Comparison of ENCODE assay signal across 16 mouse cellular contexts in genomic region chr19:25608961-25609850, GRCm38 (mm10). TPM values are rescaled to one million over a fixed set of nuclear protein-coding genes. Genes with fewer than 3 reads are reported as not detected.
DNase-seq lines count a peak whose midpoint lies in the region; ATAC-seq and TF ChIP-seq lines count a peak whose summit lies in the region.
"Had no signal": no experiment of that assay in that cellular context is flagged by ENCODE, and none has a peak within 500 bp of the region (broad histone marks: within the 10 kb centered on the region; RNA-seq: fewer than 3 reads in every experiment).

No protein-coding gene starts in this region.

- no peak overlapping the region for H3K27ac ChIP-seq in heart, embryonic 13.5 days (replicated peaks)
- H3K27ac ChIP-seq in embryonic facial prominence, embryonic 10.5 days (replicated peaks): no peak overlapping the region
- no peak overlapping the region for H3K27ac ChIP-seq in neural tube, embryonic 11.5 days (ENCODE audit: low read depth, low read length)
- H3K27ac ChIP-seq in stomach, postnatal 0 days (replicated peaks): no peak overlapping the region
- H3K27ac ChIP-seq: embryonic facial prominence, embryonic 15.5 days; neural tube, embryonic 12.5 days; stomach, embryonic 15.5 days had no signal

- TF ChIP-seq POLR2A in lung, adult 2 months (IDR thresholded peaks at IDR 0.05; ENCODE audit: borderline replicate concordance, extremely low read depth, low read depth, low read length): no peak

- DNase-seq in heart, adult 9 months (ENCODE audit: low spot score in 2 of 2): no peak
- peak; percentile 14 for DNase-seq in lung, adult 2 months
- DNase-seq in lung, postnatal 10 days: no peak
- peak; percentile 52 for DNase-seq in embryonic facial prominence, embryonic 10.5 days (ENCODE audit: low spot score)
- peak; percentile 54 for DNase-seq in neural tube, embryonic 11.5 days (ENCODE audit: low spot score)
- DNase-seq in stomach, postnatal 0 days (ENCODE audit: low spot score): no peak
- DNase-seq in yolk sac, embryonic 10.5 days (ENCODE audit: low spot score): no peak
- DNase-seq: adrenal gland, postnatal 14 days; cerebellum, adult 18-20 months; liver had no signal

- no peaks in the 10 kb centered on the region for H3K9me3 ChIP-seq in heart, embryonic 13.5 days
- no peaks in the 10 kb centered on the region for H3K9me3 ChIP-seq in embryonic facial prominence, embryonic 10.5 days
- H3K9me3 ChIP-seq in neural tube, embryonic 11.5 days (ENCODE audit: control insufficient read depth, low read length): no peaks in the 10 kb centered on the region
- H3K9me3 ChIP-seq in stomach, postnatal 0 days (ENCODE audit: control insufficient read depth, low read length): no peaks in the 10 kb centered on the region
- H3K9me3 ChIP-seq: embryonic facial prominence, embryonic 15.5 days; heart, embryonic 12.5 days; neural tube, embryonic 12.5 days; stomach, embryonic 15.5 days had no signal

- peaks cover 99% of the 10 kb centered on the region for H3K27me3 ChIP-seq in heart, embryonic 13.5 days (replicated peaks)
- H3K27me3 ChIP-seq in embryonic facial prominence, embryonic 10.5 days (replicated peaks; ENCODE audit: low read depth, poor library complexity, severe bottlenecking): peaks cover 100% of the 10 kb centered on the region
- H3K27me3 ChIP-seq in neural tube, embryonic 11.5 days (ENCODE audit: control insufficient read depth, insufficient read depth, low read length): peaks cover 98% of the 10 kb centered on the region
- H3K27me3 ChIP-seq in stomach, postnatal 0 days (ENCODE audit: control insufficient read depth, insufficient read depth, low read length): peaks cover 29% of the 10 kb centered on the region; the same call in 1 of the 2 replicates

- no peaks in the 10 kb centered on the region for H3K36me3 ChIP-seq in heart, embryonic 13.5 days
- H3K36me3 ChIP-seq in embryonic facial prominence, embryonic 10.5 days (replicated peaks): no peaks in the 10 kb centered on the region
- no peaks in the 10 kb centered on the region for H3K36me3 ChIP-seq in neural tube, embryonic 11.5 days (ENCODE audit: control insufficient read depth, insufficient read depth, low read length)
- H3K36me3 ChIP-seq in stomach, postnatal 0 days (ENCODE audit: control insufficient read depth, insufficient read depth, low read length): no peaks in the 10 kb centered on the region
- H3K36me3 ChIP-seq: embryonic facial prominence, embryonic 15.5 days; heart, embryonic 12.5 days; neural tube, embryonic 12.5 days; stomach, embryonic 15.5 days had no signal

- WGBS in heart, embryonic 13.5 days: under 1% methylated on average over 33 of the region's 33 CpGs
- 3% methylated on average over 33 of the region's 33 CpGs for WGBS in lung, adult 2 months
- under 1% methylated on average over 33 of the region's 33 CpGs for WGBS in embryonic facial prominence, embryonic 10.5 days
- under 1% methylated on average over 33 of the region's 33 CpGs for WGBS in neural tube, embryonic 11.5 days
- 4% methylated on average over 33 of the region's 33 CpGs for WGBS in stomach, postnatal 0 days

- H3K4me3 ChIP-seq in heart, embryonic 13.5 days: peak overlapping the region; percentile 53; the same call in 1 of the 2 replicates
- H3K4me3 ChIP-seq in lung, adult 2 months (replicated peaks; ENCODE audit: extremely low read depth, low read depth, low read length): no peak overlapping the region
- H3K4me3 ChIP-seq in embryonic facial prominence, embryonic 10.5 days: peak overlapping the region; percentile 58; the same call in 1 of the 2 replicates
- no peak overlapping the region for H3K4me3 ChIP-seq in neural tube, embryonic 11.5 days (ENCODE audit: low read depth, low read length)
- no peak overlapping the region for H3K4me3 ChIP-seq in stomach, postnatal 0 days (ENCODE audit: low read depth, low read length)

- TF ChIP-seq EP300 in stomach, postnatal 0 days (optimal IDR thresholded peaks at IDR 0.05): no peak

- no peak overlapping the region for H3K4me2 ChIP-seq in heart, embryonic 13.5 days
- no peak overlapping the region for H3K4me2 ChIP-seq in neural tube, embryonic 11.5 days (ENCODE audit: low read depth)
- no peak overlapping the region for H3K4me2 ChIP-seq in stomach, postnatal 0 days (replicated peaks; ENCODE audit: low read depth)

- H3K4me1 ChIP-seq in heart, embryonic 13.5 days: peaks cover 32% of the 10 kb centered on the region
- H3K4me1 ChIP-seq in lung, adult 2 months (ENCODE audit: control insufficient read depth, insufficient read depth, low read length): no peaks in the 10 kb centered on the region; the same call in 1 of the 2 replicates
- peaks cover 45% of the 10 kb centered on the region for H3K4me1 ChIP-seq in embryonic facial prominence, embryonic 10.5 days
- H3K4me1 ChIP-seq in neural tube, embryonic 11.5 days (ENCODE audit: control insufficient read depth, insufficient read depth, low read length): peaks cover 11% of the 10 kb centered on the region
- no peaks in the 10 kb centered on the region; the same call in 1 of the 2 replicates for H3K4me1 ChIP-seq in stomach, postnatal 0 days (replicated peaks; ENCODE audit: control insufficient read depth, insufficient read depth)

- no peak for TF ChIP-seq CTCF in lung, adult 2 months (IDR thresholded peaks at IDR 0.05; ENCODE audit: insufficient read depth, low read length)
- TF ChIP-seq CTCF in stomach, postnatal 0 days (IDR thresholded peaks at IDR 0.05; ENCODE audit: low read depth): no peak

- no peak for ATAC-seq in heart, embryonic 13.5 days (ENCODE audit: extremely low read depth, insufficient number of reproducible peaks, low FRiP score, low TSS enrichment)
- no peak for ATAC-seq in neural tube, embryonic 11.5 days (ENCODE audit: insufficient read depth, low FRiP score, low TSS enrichment)
- ATAC-seq in stomach, postnatal 0 days (ENCODE audit: low FRiP score, low TSS enrichment): no peak
- ATAC-seq: intestine, postnatal 0 days had no signal

- no peak overlapping the region for H3K9ac ChIP-seq in heart, embryonic 13.5 days
- no peak overlapping the region for H3K9ac ChIP-seq in neural tube, embryonic 11.5 days (ENCODE audit: low read length)
- no peak overlapping the region for H3K9ac ChIP-seq in stomach, postnatal 0 days (ENCODE audit: low read length)
- H3K9ac ChIP-seq: embryonic facial prominence, embryonic 15.5 days; heart, embryonic 12.5 days; neural tube, embryonic 12.5 days; stomach, embryonic 15.5 days had no signal

RNA-seq across cellular contexts. Expression of gene Dmrt3, which starts 0.9 kb away (rescaled TPM):
- polyA plus RNA-seq in heart, embryonic 13.5 days (2015; fragmentation: Nextera tagmentation; extraction: Ambion mirVana): 0.08 and 0.11 TPM in 2 replicates
- 0.42 and 1.0 TPM in 2 replicates for polyA plus RNA-seq in lung, adult 2 months (2012; rRNA removed)
- 1.7 and 2.1 TPM in 2 replicates for polyA plus RNA-seq in embryonic facial prominence, embryonic 10.5 days (2016; fragmentation: Nextera tagmentation; extraction: Ambion mirVana)
- 2.1 and 2.4 TPM in 2 replicates for polyA plus RNA-seq in neural tube, embryonic 11.5 days (2014; fragmentation: Nextera tagmentation; extraction: Ambion mirVana)
- 0.07 and 0.16 TPM in 2 replicates for polyA plus RNA-seq in stomach, postnatal 0 days (2015; fragmentation: Nextera tagmentation; extraction: Ambion mirVana)
- polyA plus RNA-seq: heart, embryonic 12.5 days; intestine, postnatal 0 days had no signal

Comparison
In these comparisons a context has a peak if more than half of its experiments do, and no peak if none do; other contexts are left out.
1. DNase-seq: peak in lung, adult 2 months (single experiment), embryonic facial prominence, embryonic 10.5 days (single experiment) and neural tube, embryonic 11.5 days (single experiment); none in heart, adult 9 months (0 of 2), lung, postnatal 10 days (single experiment), stomach, postnatal 0 days (single experiment) and yolk sac, embryonic 10.5 days (single experiment).
2. H3K4me3 ChIP-seq: peak in heart, embryonic 13.5 days (single experiment) and embryonic facial prominence, embryonic 10.5 days (single experiment); none in lung, adult 2 months (single experiment), neural tube, embryonic 11.5 days (single experiment) and stomach, postnatal 0 days (single experiment).